Mouse (Mus musculus) cerebellum, postnatal 4 days (tissue): Measurements from ENCODE around the gene Isyna1.

Source experiments
- DNase-seq, 2 experiments: peaks; one replicate each; pipeline ENCODE4 v3.0.0; 2022; ENCODE audit warnings: low spot score in 2 of 2, mixed read lengths in 1 of 2

The Isyna1 gene

GRCm38 (mm10) chr8:70622220-70622619, 28.0 kb downstream of the Isyna1 start:
- no peak for DNase-seq

DNA sequence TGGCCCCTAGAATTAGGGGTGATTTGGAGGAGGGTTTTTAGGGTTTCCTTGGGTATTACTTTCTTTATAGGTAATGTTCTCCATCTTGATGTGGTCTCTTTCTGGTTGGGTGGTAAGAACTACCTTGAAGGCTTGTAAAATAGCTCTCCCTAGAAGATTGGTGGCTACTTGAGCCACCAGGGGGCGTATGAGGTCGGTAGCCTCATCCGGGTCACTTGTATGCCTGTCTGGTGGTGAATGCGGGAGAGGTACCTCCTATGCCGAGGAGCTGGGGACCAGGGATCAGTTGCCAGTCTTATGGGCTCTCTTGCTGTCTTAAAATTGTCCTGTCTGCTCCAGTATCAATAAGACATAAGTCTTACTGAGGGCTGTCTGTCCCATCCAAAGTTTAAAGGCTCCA, 30.9 kb downstream of the Isyna1 start:
- no peak for DNase-seq

DNA sequence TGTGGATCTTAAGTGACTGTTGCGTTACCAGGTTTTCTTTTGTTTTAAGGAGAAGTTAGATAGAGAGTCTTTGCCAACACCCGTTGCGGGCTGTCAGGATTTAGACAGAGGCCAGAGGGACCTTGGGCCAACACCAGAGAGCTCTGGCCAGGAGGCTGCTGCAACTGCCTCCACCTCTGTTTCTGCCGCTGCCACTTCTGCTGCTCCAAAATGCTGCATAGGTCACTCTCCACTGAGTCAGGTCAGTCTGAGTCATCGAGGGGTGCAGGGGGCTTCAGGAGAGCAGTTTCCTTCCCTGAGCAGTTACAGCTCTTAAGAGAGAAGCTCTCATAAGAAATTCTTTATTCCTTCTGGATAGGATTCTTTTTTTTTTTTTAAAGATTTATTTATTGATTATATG, 32.9 kb downstream of the Isyna1 start:
- DNase-seq = no peak

- DNase-seq = no peak
Measured at GRCm38 (mm10) chr8:70628986-70629490, 34.9 kb downstream of the Isyna1 start.

- peak; percentile 79 to 92 for DNase-seq
Measured at GRCm38 (mm10) chr8:70629574-70630531, 35.7 kb downstream of the Isyna1 start.

GRCm38 (mm10) chr8:70630532-70631381, 36.6 kb downstream of the Isyna1 start:
- no peak for DNase-seq

DNA sequence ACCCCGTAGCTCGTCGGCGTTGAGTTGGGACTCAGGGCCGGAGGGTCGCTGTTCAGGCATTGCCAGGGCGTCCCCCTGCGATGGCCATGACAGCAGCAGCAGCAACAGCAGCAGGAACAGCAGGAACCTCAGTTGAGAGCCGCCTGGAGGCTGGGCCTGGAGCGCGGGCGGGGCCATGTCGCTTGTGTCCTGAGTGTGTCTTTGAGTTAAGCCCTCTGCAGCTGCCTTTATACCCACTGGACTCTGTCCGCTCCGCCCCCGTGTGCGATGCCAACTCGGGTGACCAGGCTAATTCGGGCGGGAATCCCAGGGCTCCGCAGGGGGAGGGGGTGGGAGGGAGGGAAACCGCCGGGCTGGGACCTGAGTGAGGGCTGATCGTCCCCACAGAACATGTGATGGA, 37.3 kb downstream of the Isyna1 start:
- no peak for DNase-seq

GRCm38 (mm10) chr8:70632346-70632892, 38.2 kb downstream of the Isyna1 start, which contains the start of gene Gdf15:
Gene Gdf15 (minus strand): TSS chr8:70632456.
- no peak for DNase-seq

GRCm38 (mm10) chr8:70634066-70634465, 39.9 kb downstream of the Isyna1 start:
- DNase-seq = no peak

DNA sequence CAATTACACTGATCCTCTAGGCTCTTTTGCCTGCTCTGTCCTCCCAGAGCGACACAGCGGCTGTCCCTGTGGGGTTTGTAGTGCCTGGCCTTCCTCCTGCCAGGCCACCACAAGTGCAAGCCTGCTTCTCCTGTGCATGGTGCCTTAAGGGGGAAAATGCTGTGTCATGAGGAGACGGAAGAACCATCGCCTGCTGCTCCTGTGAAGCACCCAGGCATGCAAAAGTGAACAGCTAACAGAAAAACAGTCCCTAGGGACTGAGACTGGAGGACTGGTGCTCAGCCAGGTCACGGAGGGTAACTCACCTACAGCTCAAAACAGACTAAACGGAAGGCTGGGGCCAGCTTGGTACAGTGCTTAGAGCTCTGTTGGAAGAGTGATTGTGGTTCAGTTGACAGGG, 41.4 kb downstream of the Isyna1 start:
- DNase-seq = no peak

DNA sequence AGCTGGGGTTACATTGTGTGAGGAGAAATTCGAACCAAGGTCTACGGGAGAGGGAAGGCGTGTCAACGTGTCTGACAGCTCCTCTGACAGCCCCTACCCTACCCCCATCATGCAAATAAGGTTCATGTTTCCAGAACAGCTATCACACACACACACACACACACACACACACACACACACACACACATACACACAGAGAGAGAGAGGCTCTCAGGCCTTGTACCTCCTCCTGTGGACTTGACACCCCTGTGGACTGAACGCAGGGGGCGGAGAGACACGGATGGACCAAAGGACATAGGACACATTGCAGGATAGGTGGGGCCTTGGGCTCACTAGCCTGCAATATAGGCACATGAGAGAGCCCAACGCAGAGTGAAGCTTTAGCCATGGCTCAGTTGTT, 42.7 kb downstream of the Isyna1 start:
- no peak for DNase-seq

DNA sequence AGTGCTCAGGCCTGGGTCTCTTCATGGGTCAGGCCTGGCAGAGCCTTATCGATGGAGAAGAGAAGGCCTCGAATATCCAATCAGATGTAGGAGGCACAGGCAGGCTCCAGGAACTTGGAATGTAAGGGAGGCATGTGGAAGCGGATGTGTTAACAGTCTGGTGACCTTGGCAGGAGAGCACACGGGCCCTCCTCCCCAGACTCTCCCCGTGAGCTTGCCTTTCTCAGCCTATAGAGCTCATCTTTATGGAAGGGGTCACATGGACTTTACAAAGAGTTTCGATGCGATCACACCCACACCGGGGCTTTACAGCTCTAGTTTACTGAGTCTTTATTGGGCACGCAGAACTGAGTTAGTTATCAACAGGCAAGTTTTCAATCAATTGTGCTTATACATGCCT, 44.6 kb downstream of the Isyna1 start:
- no peak for DNase-seq

- DNase-seq = no peak
Measured at GRCm38 (mm10) chr8:70643019-70643418, 48.8 kb downstream of the Isyna1 start.

DNA sequence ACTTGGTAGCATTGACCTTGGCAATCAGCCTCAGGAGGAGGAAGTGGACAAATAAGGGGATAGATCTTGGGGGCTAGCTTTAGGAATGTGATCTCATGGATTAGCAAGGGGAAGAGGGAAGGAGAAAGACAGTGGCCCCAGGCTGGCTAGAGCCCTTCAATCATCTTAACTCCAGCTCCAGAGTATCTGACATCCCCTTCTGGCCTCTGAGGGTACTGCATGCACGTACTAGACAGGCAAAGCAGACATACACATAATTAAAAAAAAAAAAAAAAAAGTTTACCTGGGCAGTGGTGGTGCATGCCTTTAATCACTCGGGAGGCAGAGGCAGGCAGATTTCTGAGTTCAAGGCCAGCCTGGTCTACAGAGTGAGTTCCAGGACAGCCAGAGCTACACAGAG, 49.9 kb downstream of the Isyna1 start:
- DNase-seq = no peak

DNA sequence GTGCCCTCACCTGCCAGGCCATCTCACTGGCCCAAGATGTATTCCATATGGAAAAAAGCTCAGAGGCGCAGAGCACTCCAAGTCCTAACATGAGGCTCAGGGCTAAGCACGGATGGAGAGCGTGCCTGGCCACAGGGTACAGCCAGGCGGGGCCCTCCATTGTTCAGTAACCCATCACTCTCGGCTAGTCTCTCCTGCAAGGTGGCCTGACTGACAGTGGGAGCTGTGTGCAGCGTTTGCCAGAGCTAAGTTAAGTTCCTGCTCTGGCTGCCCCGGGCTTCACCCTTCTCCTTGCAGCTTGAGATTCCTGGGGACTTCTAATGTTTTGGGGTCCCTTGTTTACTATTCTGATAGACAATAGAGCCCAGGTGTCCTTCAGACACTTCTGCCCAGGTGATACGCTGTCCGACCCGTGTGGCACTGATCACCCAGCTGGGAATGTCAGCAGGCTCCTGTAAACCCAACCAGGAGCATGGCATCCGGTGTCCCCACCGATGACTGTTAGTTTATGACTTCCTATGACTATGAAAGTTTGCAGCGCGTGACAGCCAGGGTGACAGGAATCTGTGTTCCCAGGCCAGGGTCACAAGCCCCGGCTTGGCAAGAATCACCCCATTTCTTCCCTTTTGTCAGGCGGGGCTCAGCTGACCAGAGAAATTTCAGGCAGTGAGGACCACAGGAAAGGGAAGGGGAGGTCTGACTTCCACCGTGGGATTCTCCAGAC, 51.5 kb downstream of the Isyna1 start:
- DNase-seq = no peak

GRCm38 (mm10) chr8:70646369-70646768, 52.2 kb downstream of the Isyna1 start:
- DNase-seq = no peak

- no peak for DNase-seq
Measured at GRCm38 (mm10) chr8:70646775-70647174, 52.6 kb downstream of the Isyna1 start.
